Mouse (Mus musculus): ENCODE measurements around the gene Plekhg2. TPM values are rescaled to one million over a fixed set of nuclear protein-coding genes. Genes with fewer than 3 reads are reported as not detected.

Plekhg2 gene
- polyA plus RNA-seq, 1 experiment from 2014 or later = 70.8 TPM

DNA sequence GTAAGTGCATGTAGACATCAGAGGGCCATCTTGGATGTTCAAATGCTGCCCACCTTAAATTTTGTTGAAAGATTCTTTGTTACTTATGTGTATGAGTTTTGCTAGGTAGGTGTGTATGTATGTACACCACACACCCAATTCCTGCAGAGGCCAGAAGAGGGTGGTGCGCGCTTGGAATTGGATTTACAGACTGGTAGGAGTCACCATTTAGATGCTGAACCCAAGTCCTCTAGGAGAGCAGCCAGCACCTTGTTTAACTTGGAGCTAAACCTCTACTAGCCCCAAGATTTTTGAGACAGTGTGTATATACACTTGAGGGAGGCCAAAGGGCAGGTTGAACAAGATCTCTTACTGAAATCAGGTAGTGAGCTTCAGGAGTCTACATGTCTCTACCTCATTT lies 19.1 kb downstream of the Plekhg2 start:
- 89% methylated on average over 2 of the region's 2 CpGs for WGBS
- no peak overlapping the region for H3K27ac ChIP-seq (ENCODE audit: low read depth, low read length)

DNA sequence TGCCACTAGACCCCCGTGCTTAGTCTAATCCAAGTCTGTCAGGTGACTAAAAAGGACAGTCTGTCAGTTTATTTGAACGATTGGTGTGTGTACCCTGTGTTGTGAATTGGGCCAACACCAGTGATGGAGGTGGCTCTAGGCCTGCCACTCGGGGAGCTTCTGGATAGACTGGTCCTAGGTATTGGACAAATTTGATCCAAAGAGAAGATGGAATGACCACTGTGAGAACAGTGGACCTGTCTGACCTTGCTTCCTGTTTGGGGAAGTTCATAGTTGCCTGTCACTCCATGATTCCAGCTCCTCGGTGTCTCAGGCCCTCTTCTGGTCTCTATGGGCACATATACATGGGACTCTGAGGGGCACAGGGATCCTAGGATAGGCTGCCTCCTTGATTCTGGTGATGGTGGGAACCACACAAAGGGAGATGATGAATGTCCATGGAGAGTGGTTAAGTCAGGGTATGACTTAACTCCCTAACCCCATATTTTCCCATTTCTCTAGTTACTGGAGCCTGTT lies 20.7 kb downstream of the Plekhg2 start:
- peak overlapping the region; percentile 77 for H3K4me2 ChIP-seq (replicated peaks; ENCODE audit: low read depth, low read length)
- peaks cover 31% of the 10 kb centered on the region for H3K36me3 ChIP-seq (ENCODE audit: control insufficient read depth, insufficient read depth, low read length)
- peaks cover 20% of the 10 kb centered on the region for H3K4me1 ChIP-seq (ENCODE audit: control insufficient read depth, insufficient read depth, low read length)
- no peak for ATAC-seq (ENCODE audit: low FRiP score, low TSS enrichment)
- H3K9ac ChIP-seq (ENCODE audit: low read depth, low read length) = peak overlapping the region; percentile 98
- H3K9me3 ChIP-seq (ENCODE audit: control insufficient read depth, low read length) = no peaks in the 10 kb centered on the region
- no peak overlapping the region for H3K27ac ChIP-seq (ENCODE audit: low read depth, low read length)
- WGBS = 38% methylated on average over 4 of the region's 4 CpGs
- H3K27me3 ChIP-seq (ENCODE audit: control insufficient read depth, insufficient read depth, low read length) = no peaks in the 10 kb centered on the region
- peak overlapping the region; percentile 97 for H3K4me3 ChIP-seq (ENCODE audit: low read length)

More for the DNA sequence above, 19.1 kb downstream of the Plekhg2 start:
- peaks cover 31% of the 10 kb centered on the region for H3K36me3 ChIP-seq (ENCODE audit: control insufficient read depth, insufficient read depth, low read length)
- no peak overlapping the region; the same call in 1 of the 2 replicates for H3K9ac ChIP-seq (ENCODE audit: low read depth, low read length)
- peaks cover 33% of the 10 kb centered on the region for H3K4me1 ChIP-seq (ENCODE audit: control insufficient read depth, insufficient read depth, low read length)
- H3K9me3 ChIP-seq (ENCODE audit: control insufficient read depth, low read length) = no peaks in the 10 kb centered on the region
- ATAC-seq (ENCODE audit: low FRiP score, low TSS enrichment) = no peak
- no peak overlapping the region for H3K4me3 ChIP-seq (ENCODE audit: low read length)
- H3K27me3 ChIP-seq (ENCODE audit: control insufficient read depth, insufficient read depth, low read length) = no peaks in the 10 kb centered on the region
- no peak overlapping the region for H3K4me2 ChIP-seq (replicated peaks; ENCODE audit: low read depth, low read length)

DNA sequence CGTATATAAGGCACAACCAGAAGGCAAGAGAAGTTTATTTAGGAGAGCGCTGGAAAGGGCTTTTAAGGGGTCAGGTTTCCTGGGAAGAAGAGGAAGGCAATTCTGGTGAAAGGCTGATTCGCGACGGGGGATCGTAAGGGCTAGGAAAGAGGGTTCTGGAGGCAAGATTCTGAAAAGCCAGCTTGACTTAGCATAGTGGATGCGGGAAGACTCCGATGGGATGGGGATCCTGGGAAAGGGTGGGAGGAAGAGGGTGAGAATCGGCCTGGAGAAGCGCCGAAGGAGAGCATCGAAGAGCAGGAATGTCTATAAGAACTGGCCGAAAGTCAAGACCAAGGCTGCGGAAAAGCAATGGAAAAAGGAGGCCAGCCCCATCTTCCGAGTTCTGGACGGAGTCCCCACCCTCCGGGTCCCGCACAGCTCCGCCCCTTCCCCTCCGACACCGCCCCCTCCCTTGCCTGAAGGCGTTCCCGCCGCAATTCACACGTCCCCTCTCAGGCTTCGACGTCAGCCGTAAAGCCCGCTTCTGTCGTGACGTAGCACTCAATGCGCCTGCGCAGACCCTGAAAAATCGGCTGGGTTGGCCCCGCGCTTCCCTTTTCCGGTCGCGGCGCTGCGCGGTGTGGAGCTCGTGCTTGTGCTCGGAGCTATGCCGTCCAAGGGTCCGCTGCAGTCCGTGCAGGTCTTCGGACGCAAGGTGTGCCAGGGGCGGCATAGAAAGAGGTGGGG lies 22.1 kb downstream of the Plekhg2 start, which contains the start of gene Rps16:
Gene Rps16, plus strand, starts transcription at position 498 of the 729 bp plus-strand sequence.
- H3K27me3 ChIP-seq (ENCODE audit: control insufficient read depth, insufficient read depth, low read length) = no peaks in the 10 kb centered on the region
- WGBS = under 1% methylated on average over 46 of the region's 50 CpGs
- peak within 1 kb of the TSS; percentile 98 for H3K9ac ChIP-seq (ENCODE audit: low read depth, low read length)
- H3K4me1 ChIP-seq (ENCODE audit: control insufficient read depth, insufficient read depth, low read length) = peaks cover 18% of the 10 kb centered on the region
- H3K9me3 ChIP-seq (ENCODE audit: control insufficient read depth, low read length) = no peaks in the 10 kb centered on the region
- H3K4me2 ChIP-seq (replicated peaks; ENCODE audit: low read depth, low read length) = peak within 1 kb of the TSS; percentile 77
- peak; percentile 94 for ATAC-seq (ENCODE audit: low FRiP score, low TSS enrichment)
- H3K36me3 ChIP-seq (ENCODE audit: control insufficient read depth, insufficient read depth, low read length) = peaks cover 31% of the 10 kb centered on the region
- H3K27ac ChIP-seq (ENCODE audit: low read depth, low read length) = peak within 1 kb of the TSS; percentile 94
- peak within 1 kb of the TSS; percentile 97 for H3K4me3 ChIP-seq (ENCODE audit: low read length)

DNA sequence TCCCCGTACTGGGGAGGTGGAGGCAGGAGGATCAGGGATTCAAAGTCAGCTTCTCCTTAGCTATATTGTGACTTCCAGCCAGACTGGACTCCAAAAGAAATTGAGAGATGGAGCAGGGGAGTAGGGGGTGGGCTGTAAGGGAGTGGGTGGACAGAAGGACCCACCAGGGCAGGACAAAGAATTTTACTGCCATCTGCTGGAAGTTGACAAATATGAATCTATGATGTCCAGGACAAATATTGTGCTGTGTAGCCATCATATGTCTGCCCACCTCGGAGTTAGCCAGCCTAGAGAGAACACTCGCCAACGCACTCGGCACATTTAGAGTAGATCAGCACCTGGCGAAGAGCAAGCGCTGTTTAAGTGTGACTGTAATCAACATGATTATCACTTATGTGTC lies 23.8 kb downstream of the Plekhg2 start:
- peaks cover 19% of the 10 kb centered on the region for H3K36me3 ChIP-seq (ENCODE audit: control insufficient read depth, insufficient read depth, low read length)
- H3K9me3 ChIP-seq (ENCODE audit: control insufficient read depth, low read length) = no peaks in the 10 kb centered on the region
- no peak overlapping the region for H3K27ac ChIP-seq (ENCODE audit: low read depth, low read length)
- no peak overlapping the region for H3K9ac ChIP-seq (ENCODE audit: low read depth, low read length)
- no peaks in the 10 kb centered on the region for H3K27me3 ChIP-seq (ENCODE audit: control insufficient read depth, insufficient read depth, low read length)
- no peak for ATAC-seq (ENCODE audit: low FRiP score, low TSS enrichment)
- no peak overlapping the region for H3K4me3 ChIP-seq (ENCODE audit: low read length)
- peaks cover 18% of the 10 kb centered on the region for H3K4me1 ChIP-seq (ENCODE audit: control insufficient read depth, insufficient read depth, low read length)
- no peak overlapping the region for H3K4me2 ChIP-seq (replicated peaks; ENCODE audit: low read depth, low read length)
- 88% methylated on average over 7 of the region's 7 CpGs for WGBS

DNA sequence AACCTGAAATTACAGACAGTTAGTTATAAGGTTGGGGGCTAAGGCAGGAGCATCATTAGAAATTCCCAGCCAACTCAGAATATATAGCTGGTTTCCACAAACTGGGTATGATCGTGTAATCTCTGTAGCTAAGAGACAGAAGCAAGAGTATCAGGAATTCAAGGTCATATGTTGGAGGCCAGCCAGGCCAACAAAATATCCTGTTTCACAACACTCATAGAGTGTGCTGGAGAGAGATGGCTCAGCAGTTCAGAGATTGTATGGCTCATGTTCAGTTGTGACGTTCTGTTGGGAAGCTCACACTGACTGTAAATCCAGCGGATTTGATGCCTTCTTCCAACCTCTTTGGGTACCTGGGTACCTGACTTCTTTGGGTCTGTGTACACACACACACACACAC lies 24.7 kb downstream of the Plekhg2 start:
- no peaks in the 10 kb centered on the region for H3K9me3 ChIP-seq (ENCODE audit: control insufficient read depth, low read length)
- no peaks in the 10 kb centered on the region for H3K27me3 ChIP-seq (ENCODE audit: control insufficient read depth, insufficient read depth, low read length)
- peaks cover 18% of the 10 kb centered on the region for H3K4me1 ChIP-seq (ENCODE audit: control insufficient read depth, insufficient read depth, low read length)
- no peak overlapping the region for H3K9ac ChIP-seq (ENCODE audit: low read depth, low read length)
- H3K36me3 ChIP-seq (ENCODE audit: control insufficient read depth, insufficient read depth, low read length) = peaks cover 10% of the 10 kb centered on the region; the same call in 1 of the 2 replicates
- no peak overlapping the region for H3K4me3 ChIP-seq (ENCODE audit: low read length)
- H3K27ac ChIP-seq (ENCODE audit: low read depth, low read length) = no peak overlapping the region
- H3K4me2 ChIP-seq (replicated peaks; ENCODE audit: low read depth, low read length) = no peak overlapping the region
- 70% methylated on average over 3 of the region's 3 CpGs for WGBS
- no peak for ATAC-seq (ENCODE audit: low FRiP score, low TSS enrichment)

DNA sequence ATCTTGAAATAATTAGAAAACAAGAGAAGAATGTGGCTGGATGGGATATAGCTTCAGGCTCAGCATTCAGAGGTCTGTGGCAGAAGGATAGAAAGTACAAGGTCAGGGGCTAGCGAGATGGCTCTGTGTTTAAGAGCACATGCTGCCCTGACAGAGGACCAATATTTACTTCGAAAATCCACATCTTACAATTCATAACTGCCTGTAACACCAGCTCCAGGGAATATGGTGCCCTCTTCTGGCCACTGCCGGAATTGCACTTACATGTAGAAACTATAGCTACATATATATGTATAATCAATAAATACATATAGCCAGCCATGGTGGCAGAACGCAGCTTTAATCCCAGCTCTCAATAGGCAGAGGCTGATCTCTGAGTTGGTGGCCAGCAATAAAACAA lies 27.8 kb downstream of the Plekhg2 start:
- Histone ChIP-seq H3K4me3 (ENCODE audit: low read length) (no peak overlapping the region), H3K27me3 (ENCODE audit: control insufficient read depth, insufficient read depth, low read length) (no peaks in the 10 kb centered on the region), H3K27ac (ENCODE audit: low read depth, low read length) (no peak overlapping the region), H3K4me1 (ENCODE audit: control insufficient read depth, insufficient read depth, low read length) (peaks cover 11% of the 10 kb centered on the region; the same call in 1 of the 2 replicates), H3K36me3 (ENCODE audit: control insufficient read depth, insufficient read depth, low read length) (no peaks in the 10 kb centered on the region), H3K9ac (ENCODE audit: low read depth, low read length) (no peak overlapping the region), H3K9me3 (ENCODE audit: control insufficient read depth, low read length) (no peaks in the 10 kb centered on the region), H3K4me2 (replicated peaks; ENCODE audit: low read depth, low read length) (no peak overlapping the region)
- 1% methylated on average over 4 of the region's 4 CpGs for WGBS
- ATAC-seq (ENCODE audit: low FRiP score, low TSS enrichment) = no peak

DNA sequence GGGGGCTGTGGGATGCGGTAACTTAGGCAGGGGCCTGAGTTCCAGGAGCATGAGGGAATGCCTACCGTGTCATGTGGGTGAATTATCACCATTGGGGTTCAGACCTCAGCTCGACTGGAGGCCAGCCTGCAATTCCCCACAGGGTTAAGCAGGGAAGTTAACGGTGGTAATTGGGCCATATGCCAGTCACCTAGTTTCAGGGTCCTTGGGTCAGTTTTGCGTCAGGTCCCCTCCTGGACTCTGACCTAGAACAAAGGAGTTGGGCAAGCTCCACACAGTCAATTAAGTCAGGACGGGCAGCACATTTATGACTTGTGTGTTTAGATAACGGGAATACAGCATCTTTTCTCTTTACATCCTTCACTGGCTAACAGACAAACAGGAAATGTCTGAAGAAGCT lies 31.0 kb downstream of the Plekhg2 start:
- H3K4me1 ChIP-seq (ENCODE audit: control insufficient read depth, insufficient read depth, low read length) = peaks cover 12% of the 10 kb centered on the region
- H3K27me3 ChIP-seq (ENCODE audit: control insufficient read depth, insufficient read depth, low read length) = no peaks in the 10 kb centered on the region
- no peak overlapping the region for H3K4me3 ChIP-seq (ENCODE audit: low read length)
- H3K27ac ChIP-seq (ENCODE audit: low read depth, low read length) = peak overlapping the region; percentile 62; the same call in 1 of the 2 replicates
- no peak for ATAC-seq (ENCODE audit: low FRiP score, low TSS enrichment)
- WGBS = 12% methylated on average over 7 of the region's 7 CpGs
- no peaks in the 10 kb centered on the region for H3K9me3 ChIP-seq (ENCODE audit: control insufficient read depth, low read length)
- H3K4me2 ChIP-seq (replicated peaks; ENCODE audit: low read depth, low read length) = no peak overlapping the region
- H3K9ac ChIP-seq (ENCODE audit: low read depth, low read length) = no peak overlapping the region
- no peaks in the 10 kb centered on the region for H3K36me3 ChIP-seq (ENCODE audit: control insufficient read depth, insufficient read depth, low read length)

DNA sequence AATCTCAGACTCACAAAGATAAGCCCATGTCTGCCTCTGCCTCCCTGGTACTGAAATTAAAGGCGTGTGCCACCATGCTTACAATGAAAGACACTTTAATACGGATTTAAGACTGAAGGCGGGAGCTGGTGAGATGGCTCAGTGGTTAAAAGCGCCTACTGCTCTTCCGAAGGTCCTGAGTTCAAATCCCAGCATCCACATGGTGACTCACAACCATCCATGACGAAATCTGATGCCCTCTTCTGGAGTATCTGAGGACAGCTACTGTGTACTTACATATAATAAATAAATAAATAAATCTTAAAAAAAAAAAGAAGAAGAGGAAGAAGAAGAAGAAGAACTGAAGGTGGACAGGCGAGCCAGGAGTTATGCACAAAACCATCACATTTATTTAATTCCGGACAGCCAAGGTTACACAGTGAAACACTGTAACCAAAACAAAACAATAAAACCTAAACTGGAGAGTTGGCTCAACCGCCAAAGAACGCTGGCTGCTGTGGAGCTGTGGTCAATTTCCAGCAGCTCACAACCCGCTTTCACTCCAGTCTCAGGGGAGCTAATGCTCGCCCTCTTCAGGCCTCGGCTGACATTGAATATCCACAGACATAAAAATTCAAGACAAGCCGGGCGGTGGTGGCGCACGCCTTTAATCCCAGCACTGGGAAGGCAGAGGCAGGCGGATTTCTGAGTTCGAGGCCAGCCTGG lies 33.0 kb downstream of the Plekhg2 start:
- Histone ChIP-seq H3K9ac (ENCODE audit: low read depth, low read length) (peak overlapping the region; percentile 83), H3K36me3 (ENCODE audit: control insufficient read depth, insufficient read depth, low read length) (peaks cover 6% of the 10 kb centered on the region; the same call in 1 of the 2 replicates), H3K4me2 (replicated peaks; ENCODE audit: low read depth, low read length) (peak overlapping the region; percentile 56), H3K4me1 (ENCODE audit: control insufficient read depth, insufficient read depth, low read length) (peaks cover 12% of the 10 kb centered on the region), H3K4me3 (ENCODE audit: low read length) (peak overlapping the region; percentile 77), H3K27ac (ENCODE audit: low read depth, low read length) (peak overlapping the region; percentile 82), H3K27me3 (ENCODE audit: control insufficient read depth, insufficient read depth, low read length) (no peaks in the 10 kb centered on the region), H3K9me3 (ENCODE audit: control insufficient read depth, low read length) (no peaks in the 10 kb centered on the region)
- ATAC-seq (ENCODE audit: low FRiP score, low TSS enrichment) = no peak
- WGBS = 76% methylated on average over 19 of the region's 19 CpGs
